Mouse (Mus musculus) hindbrain, embryonic 10.5 days (tissue): ENCODE measurements at regions not wholly inside any gene's neighbourhood (a gene's known extent, or its start where the extent isn't known, plus 50 kb on each side); places are given as distances from the start of the nearest gene placed in this dataset.

Source experiments
- DNase-seq: peaks from one replicate; pipeline ENCODE4 v3.0.0-alpha.2; 2017; ENCODE audit warnings: low spot score
- H3K27ac ChIP-seq: fragments of 300-500 bp; sonication (generic); 2 replicates; pipeline ENCODE4 v1.5.1; 2016; ENCODE audit warnings: mild to moderate bottlenecking, moderate library complexity
- H3K27me3 ChIP-seq: fragments of 300-500 bp; sonication (generic); 2 replicates; pipeline ENCODE4 v1.6.1; 2016; ENCODE audit warnings: mild to moderate bottlenecking; ENCODE audit not compliant: poor library complexity, insufficient read depth, severe bottlenecking
- H3K36me3 ChIP-seq: fragments of 300-500 bp; sonication (generic); 2 replicates; pipeline ENCODE4 v1.6.1; 2016; ENCODE audit warnings: mild to moderate bottlenecking, moderate library complexity
- H3K4me1 ChIP-seq: fragments of 300-500 bp; sonication (generic); replicated peaks from 2 replicates; pipeline ENCODE4 v1.6.1; 2016; ENCODE audit warnings: mild to moderate bottlenecking
- H3K4me3 ChIP-seq: fragments of 300-500 bp; sonication (generic); 2 replicates; pipeline ENCODE4 v1.5.1; 2016; ENCODE audit warnings: mild to moderate bottlenecking, moderate library complexity
- H3K9me3 ChIP-seq: fragments of 300-500 bp; sonication (generic); 2 replicates; pipeline ENCODE4 v1.6.1; 2016; ENCODE audit warnings: mild to moderate bottlenecking, moderate library complexity
- WGBS: fragments of 180-500 bp; shearing (Covaris S2); methylation state at CpG from one replicate; pipeline ENCODE4 v1.1.7; 2016; 5-methylcytosine and 5-hydroxymethylcytosine counted together

DNA sequence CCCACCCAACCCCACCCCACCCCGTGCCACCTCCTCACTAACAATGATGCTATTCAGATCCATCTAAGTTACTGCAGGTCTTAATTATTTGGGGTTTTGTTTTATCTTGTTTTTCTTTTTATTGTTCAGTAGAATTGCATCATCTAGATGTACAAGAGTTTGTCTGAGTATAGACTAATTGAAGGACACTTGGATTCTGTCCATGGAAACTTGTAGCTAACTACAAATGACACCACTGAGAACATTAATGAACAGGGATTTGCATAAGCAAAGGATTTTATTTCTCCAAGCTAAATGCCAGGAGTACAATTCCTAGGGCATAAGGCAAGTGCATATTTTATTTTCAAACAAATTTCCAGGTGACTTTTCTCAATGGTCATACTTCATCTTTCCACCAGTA, 318.4 kb upstream of the Slc7a11 start:
- DNase-seq, result no peak
- Histone ChIP-seq H3K27me3 (no peaks in the 10 kb centered on the region), H3K36me3 (no peaks in the 10 kb centered on the region), H3K9me3 (no peaks in the 10 kb centered on the region), H3K4me3 (no peak overlapping the region), H3K4me1 (no peaks in the 10 kb centered on the region), H3K27ac (no peak overlapping the region)
- WGBS, result 0% methylated on average over 1 of the region's 1 CpGs

DNA sequence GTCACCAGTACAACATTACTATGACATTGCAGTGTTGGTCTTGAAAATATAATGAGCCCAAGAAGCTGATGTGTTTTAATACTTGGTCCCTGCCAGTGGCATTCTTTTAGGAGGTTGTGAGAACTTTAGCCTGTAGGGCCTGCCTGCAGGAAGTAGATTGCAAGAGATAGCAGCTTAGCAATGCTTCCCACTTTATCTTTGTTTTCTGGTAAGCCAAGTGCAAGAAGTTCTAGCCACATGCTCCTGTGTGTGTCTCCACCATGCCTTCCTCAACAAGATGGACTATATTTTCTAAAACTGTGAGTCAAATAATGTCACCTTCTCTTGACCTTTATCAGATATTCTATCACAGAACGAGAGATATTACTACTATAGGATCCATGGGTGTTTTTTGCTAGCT, 314.7 kb upstream of the Slc7a11 start:
- WGBS, result 81% methylated on average over 1 of the region's 1 CpGs

DNA sequence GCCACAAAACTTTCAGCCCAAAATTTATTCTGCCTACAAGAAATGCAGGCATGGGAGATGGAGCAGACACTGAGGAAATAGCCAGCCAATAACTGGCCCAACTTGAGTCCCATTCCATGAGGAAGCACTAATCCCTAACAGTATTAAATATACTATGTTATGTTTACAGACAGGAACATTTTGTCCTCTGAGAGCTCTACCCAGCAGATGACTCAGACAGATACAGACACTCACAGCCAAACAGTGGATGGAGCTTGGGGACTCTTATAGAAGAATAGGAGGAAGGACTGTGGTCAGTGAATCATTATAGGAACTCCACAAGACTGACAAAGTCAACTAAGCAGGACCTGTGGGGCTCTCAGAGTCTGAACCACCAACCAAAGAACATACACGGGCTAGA, 293.8 kb upstream of the Slc7a11 start:
- 88% methylated on average over 1 of the region's 1 CpGs for WGBS
- H3K4me3 ChIP-seq, result no peak overlapping the region
- H3K9me3 ChIP-seq, result no peaks in the 10 kb centered on the region
- no peak for DNase-seq
- no peaks in the 10 kb centered on the region for H3K4me1 ChIP-seq
- H3K36me3 ChIP-seq, result no peaks in the 10 kb centered on the region
- no peak overlapping the region for H3K27ac ChIP-seq
- H3K27me3 ChIP-seq, result no peaks in the 10 kb centered on the region

More for the DNA sequence above, 314.7 kb upstream of the Slc7a11 start:
- Histone ChIP-seq H3K9me3 (no peaks in the 10 kb centered on the region), H3K27ac (no peak overlapping the region), H3K4me1 (no peaks in the 10 kb centered on the region), H3K36me3 (no peaks in the 10 kb centered on the region), H3K4me3 (no peak overlapping the region), H3K27me3 (no peaks in the 10 kb centered on the region)
- DNase-seq, result no peak

DNA sequence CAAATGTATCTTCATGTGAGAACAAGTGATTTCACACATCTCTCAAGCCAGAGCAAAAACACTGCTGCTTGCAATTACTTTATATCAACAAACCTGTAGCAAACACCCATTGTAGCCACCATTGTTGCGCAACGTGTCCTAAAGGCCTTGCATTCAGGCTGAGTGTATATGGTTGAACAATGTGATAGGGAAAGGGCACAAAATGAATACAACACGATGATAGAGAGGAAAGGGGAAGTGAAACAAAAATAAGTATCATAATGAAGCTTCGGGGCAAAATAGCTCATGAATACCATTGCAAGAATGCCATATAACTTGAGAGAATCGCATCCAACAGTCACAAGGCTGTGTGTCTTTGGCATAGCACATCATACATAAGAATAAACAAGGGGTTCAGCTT, 275.6 kb upstream of the Slc7a11 start:
- DNase-seq, result no peak
- Histone ChIP-seq H3K36me3 (no peaks in the 10 kb centered on the region), H3K9me3 (no peaks in the 10 kb centered on the region), H3K27me3 (no peaks in the 10 kb centered on the region), H3K4me3 (no peak overlapping the region), H3K27ac (no peak overlapping the region), H3K4me1 (peaks cover 7% of the 10 kb centered on the region; the same call in 1 of the 2 replicates)
- 91% methylated on average over 5 of the region's 5 CpGs for WGBS

DNA sequence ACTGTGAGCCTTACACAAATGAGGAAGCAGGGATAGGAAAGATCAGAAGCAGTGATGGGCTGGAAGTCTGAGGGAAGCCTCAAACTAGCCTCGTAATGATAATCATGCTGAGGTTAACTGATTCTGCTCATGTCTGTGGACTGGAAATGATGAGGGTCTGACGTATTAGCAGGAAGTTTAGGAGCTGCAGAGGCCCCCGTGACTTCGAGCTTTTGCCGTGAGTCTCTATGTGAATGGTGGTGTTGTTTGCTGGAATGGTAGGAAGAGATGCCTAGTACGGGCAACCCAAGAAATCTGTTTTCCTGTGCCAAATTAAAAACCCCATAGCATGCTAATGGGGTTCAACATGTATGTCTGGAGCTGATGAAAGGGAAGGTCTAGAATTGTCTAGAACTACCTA, 270.0 kb upstream of the Slc7a11 start:
- 90% methylated on average over 6 of the region's 6 CpGs for WGBS
- no peak overlapping the region for H3K27ac ChIP-seq
- H3K9me3 ChIP-seq, result no peaks in the 10 kb centered on the region
- H3K36me3 ChIP-seq, result no peaks in the 10 kb centered on the region
- peaks cover 19% of the 10 kb centered on the region for H3K4me1 ChIP-seq
- H3K4me3 ChIP-seq, result no peak overlapping the region
- H3K27me3 ChIP-seq, result 0 out of 2 replicates have a peak, but pooled peaks cover 4% of the 10 kb centered on the region
- DNase-seq, result no peak

DNA sequence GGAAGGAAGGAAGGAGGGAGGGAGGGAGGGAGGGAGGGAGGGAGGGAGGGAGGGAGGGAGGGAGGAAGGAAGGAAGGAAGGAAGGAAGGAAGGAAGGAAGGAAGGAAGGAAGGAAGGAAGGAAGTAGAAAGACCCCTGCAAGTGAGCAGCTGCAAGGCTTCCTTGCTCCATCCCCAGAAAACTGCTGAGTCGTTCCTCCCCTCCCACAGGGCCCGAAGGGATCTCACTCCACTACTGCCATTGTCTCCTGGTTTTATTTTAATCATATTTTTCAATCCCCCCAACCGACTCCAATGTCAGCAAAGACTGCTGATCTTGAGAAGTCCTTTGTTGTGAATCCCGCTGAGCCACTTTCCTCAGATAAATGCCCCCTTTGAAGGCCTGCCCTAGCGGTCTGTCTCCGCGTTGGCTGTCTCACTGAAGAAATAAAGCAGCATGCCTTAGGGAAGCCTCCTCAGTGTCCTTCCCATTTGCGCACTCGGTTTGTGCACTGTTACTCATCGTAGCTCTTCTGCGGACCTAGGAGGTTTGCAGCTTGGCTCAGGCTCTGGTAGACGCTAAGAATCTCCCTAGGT, 266.1 kb upstream of the Slc7a11 start:
- Histone ChIP-seq H3K27me3 (0 out of 2 replicates have a peak, but pooled peaks cover 4% of the 10 kb centered on the region), H3K27ac (peak overlapping the region; percentile 64), H3K4me3 (no peak overlapping the region), H3K36me3 (no peaks in the 10 kb centered on the region), H3K4me1 (peaks cover 16% of the 10 kb centered on the region), H3K9me3 (no peaks in the 10 kb centered on the region)
- peak; percentile 37 for DNase-seq
- WGBS, result 10% methylated on average over 12 of the region's 12 CpGs

DNA sequence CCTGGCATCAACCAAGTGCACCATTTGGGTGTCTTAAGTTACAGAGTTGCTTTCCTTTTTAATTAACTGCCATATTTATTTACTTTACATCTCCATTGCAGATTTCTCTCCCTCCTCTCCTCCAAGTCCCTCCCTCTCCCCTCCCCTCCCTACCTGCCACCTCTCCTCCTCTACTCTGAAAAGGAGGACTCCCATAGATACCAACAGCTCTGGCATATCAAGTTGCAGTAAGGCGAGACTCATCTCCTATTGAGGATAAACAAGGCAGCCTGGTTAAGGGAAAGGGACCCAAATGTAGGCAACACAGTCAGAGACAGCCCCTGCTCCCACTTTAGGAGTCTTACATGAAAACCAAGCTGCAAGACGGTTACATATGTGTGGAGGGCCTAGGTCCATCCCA, 263.3 kb upstream of the Slc7a11 start:
- Histone ChIP-seq H3K4me1 (peaks cover 12% of the 10 kb centered on the region), H3K27me3 (0 out of 2 replicates have a peak, but pooled peaks cover 4% of the 10 kb centered on the region), H3K4me3 (no peak overlapping the region), H3K36me3 (no peaks in the 10 kb centered on the region), H3K27ac (no peak overlapping the region), H3K9me3 (no peaks in the 10 kb centered on the region; the same call in 1 of the 2 replicates)
- WGBS, result 69% methylated on average over 2 of the region's 2 CpGs
- DNase-seq, result no peak

DNA sequence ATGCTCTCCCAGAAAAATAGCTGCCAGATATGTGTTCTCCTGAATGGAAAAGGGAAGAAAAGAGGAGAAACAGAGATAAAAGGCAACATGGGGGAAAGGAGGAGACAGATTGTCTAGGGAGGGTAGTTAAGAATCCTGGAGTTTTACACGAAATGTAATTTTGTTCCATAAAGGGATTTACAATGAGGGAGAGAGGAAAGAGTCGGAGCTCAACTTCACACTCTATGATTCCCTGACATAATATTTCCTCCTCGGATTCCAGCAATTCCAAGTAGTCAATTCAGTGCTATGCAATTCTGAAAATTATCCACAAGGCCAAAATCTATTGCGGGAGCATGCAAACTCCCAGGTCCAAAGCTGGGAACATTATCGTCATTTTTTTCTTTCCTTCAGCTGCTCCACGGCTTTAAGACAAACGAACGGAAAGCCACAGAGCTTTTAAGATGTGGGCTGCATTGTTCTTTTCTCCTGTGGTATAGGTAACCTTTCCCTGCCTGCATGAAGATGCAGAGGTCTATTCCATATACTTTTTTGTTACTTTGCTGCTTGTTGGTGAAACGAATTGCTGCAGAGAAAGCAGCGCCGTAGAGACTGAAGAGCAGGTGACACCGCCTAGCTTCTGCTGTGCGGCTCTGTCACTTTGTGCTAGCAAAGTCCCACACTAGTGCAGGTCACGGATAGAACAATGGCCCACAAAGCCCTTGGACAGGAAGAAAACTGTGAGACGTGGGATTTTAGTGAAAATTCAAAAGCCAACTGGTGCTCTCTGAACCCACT, 251.7 kb upstream of the Slc7a11 start:
- H3K27ac ChIP-seq, result no peak overlapping the region
- no peaks in the 10 kb centered on the region for H3K9me3 ChIP-seq
- peaks cover 9% of the 10 kb centered on the region for H3K4me1 ChIP-seq
- no peaks in the 10 kb centered on the region for H3K36me3 ChIP-seq
- H3K4me3 ChIP-seq, result no peak overlapping the region
- no peak for DNase-seq
- no peaks in the 10 kb centered on the region for H3K27me3 ChIP-seq
- 70% methylated on average over 15 of the region's 15 CpGs for WGBS

DNA sequence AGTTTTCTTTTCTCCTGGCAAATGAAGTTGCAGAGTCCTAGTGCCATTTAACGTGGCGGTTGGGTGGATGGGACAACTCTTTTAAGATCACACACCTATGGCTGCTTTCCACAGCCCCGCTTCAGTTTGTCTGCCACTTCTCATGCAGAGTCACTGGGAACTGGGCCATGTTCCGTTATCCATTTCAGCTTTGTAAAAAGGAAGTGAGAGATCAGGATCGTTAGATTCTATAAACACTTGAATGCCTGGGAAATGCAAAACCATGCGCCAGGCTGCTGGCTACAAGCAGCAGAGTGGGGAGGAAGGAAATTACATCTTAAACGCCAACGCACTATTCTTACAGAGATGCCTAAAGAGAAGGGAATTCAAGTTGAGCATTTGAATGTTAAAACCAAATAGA, 251.1 kb upstream of the Slc7a11 start:
- DNase-seq, result no peak
- Histone ChIP-seq H3K36me3 (no peaks in the 10 kb centered on the region), H3K9me3 (no peaks in the 10 kb centered on the region), H3K4me1 (peaks cover 9% of the 10 kb centered on the region), H3K4me3 (no peak overlapping the region), H3K27ac (no peak overlapping the region), H3K27me3 (no peaks in the 10 kb centered on the region)
- 57% methylated on average over 8 of the region's 8 CpGs for WGBS

DNA sequence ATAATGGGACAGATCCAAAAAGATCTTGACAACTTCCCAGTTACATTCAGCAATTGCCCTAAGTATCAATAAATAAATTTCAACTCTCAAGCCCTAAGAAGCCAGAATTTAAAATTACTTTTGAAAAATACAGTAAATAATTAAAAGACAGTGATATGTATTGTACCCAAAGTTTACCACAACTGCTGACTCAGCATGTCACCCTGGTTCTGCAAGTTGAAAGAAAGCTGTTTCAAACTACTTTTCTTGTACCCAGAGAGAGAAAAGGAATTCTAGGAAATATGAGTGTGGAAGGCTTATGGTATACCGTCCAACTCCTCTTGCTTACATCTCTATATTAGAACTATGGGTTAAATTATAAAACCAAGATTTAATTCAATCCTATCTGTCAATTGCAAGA, 248.9 kb upstream of the Slc7a11 start:
- H3K9me3 ChIP-seq, result no peaks in the 10 kb centered on the region
- H3K4me1 ChIP-seq, result peaks cover 15% of the 10 kb centered on the region
- no peak overlapping the region for H3K27ac ChIP-seq

DNA sequence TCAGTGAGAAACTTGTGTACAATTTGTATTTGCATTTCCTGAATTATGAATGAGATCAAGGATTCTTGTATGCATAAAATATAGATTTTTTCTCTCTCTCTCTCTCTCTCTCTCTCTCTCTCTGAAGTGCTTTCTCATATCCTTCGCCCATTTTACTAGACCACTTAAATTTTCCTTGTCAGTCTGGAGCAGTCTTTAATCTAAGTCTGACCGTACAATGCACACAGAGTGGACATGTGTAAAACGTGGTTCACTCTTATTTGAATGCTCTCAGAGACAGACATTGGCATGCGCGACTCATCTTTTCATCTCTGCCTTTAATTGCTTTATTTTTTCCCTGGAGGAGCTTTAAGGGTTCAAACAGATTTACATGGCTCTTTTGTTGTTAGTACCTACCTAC, 247.3 kb upstream of the Slc7a11 start:
- DNase-seq, result no peak
- WGBS, result 80% methylated on average over 5 of the region's 5 CpGs
- H3K4me3 ChIP-seq, result no peak overlapping the region
- H3K36me3 ChIP-seq, result no peaks in the 10 kb centered on the region
- H3K4me1 ChIP-seq, result peaks cover 15% of the 10 kb centered on the region
- H3K9me3 ChIP-seq, result no peaks in the 10 kb centered on the region
- no peaks in the 10 kb centered on the region for H3K27me3 ChIP-seq
- no peak overlapping the region for H3K27ac ChIP-seq

More for the DNA sequence above, 248.9 kb upstream of the Slc7a11 start:
- H3K27me3 ChIP-seq, result no peaks in the 10 kb centered on the region
- H3K4me3 ChIP-seq, result no peak overlapping the region
- no peak for DNase-seq
- no peaks in the 10 kb centered on the region for H3K36me3 ChIP-seq
- WGBS, result 93% methylated on average over 1 of the region's 1 CpGs

DNA sequence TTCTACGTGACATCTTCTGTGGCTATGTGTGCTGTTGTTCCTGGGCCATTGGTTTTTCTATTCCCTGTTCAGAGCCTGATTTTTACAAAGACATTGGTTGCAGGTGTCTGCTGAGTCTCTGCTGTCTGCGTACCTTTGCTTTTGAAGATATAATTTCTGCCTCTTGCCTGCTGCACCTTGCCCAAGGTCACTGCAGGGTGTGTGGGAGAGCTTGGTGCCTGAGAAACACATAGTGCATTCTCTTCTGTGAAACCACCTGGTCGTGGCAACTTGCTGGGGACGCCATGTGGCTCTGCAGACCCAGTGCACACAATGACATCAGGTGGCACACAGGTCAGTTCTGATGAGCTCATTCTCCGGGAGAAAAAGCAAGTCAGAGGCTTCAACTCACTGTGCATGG, 246.0 kb upstream of the Slc7a11 start:
- 83% methylated on average over 5 of the region's 5 CpGs for WGBS
- Histone ChIP-seq H3K27ac (no peak overlapping the region), H3K4me1 (peaks cover 6% of the 10 kb centered on the region; the same call in 1 of the 2 replicates), H3K4me3 (no peak overlapping the region), H3K27me3 (no peaks in the 10 kb centered on the region), H3K9me3 (no peaks in the 10 kb centered on the region), H3K36me3 (no peaks in the 10 kb centered on the region)
- DNase-seq, result no peak

DNA sequence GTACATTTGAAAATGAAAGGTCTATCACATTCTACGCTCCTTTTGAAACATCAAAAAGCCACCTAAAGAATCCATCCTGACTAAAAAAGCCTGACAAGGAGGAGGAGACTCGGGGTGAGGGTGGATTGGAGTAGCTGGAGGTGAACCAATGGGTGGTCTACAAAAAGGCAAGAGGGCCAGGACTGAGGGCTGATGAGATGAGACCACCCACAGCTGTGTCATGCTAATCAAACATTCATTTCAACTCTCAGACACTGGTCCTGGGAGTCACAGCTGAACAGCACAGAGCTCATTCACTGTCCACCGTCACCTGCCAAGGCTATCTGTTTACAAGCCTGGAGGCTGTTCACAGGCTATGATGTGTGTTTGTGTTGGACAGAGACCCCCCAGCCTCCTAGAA, 244.3 kb upstream of the Slc7a11 start:
- no peaks in the 10 kb centered on the region for H3K27me3 ChIP-seq
- H3K4me3 ChIP-seq, result no peak overlapping the region
- no peaks in the 10 kb centered on the region for H3K36me3 ChIP-seq
- 58% methylated on average over 3 of the region's 3 CpGs for WGBS
- H3K27ac ChIP-seq, result no peak overlapping the region
- no peak for DNase-seq
- H3K4me1 ChIP-seq, result peaks cover 6% of the 10 kb centered on the region; the same call in 1 of the 2 replicates
- H3K9me3 ChIP-seq, result no peaks in the 10 kb centered on the region
